Mouse (Mus musculus) bone marrow, adult 2 months (tissue): Measurements from ENCODE around the gene Adgrb3.

Experiments
- CTCF ChIP-seq: fragments of 200-500 bp; IDR thresholded peaks from 2 replicates; pipeline ENCODE4 v1.5.1; 2011; ENCODE audit warnings: low read length, control low read depth; ENCODE audit not compliant: control insufficient read depth, insufficient read depth
- POLR2A ChIP-seq: fragments of 200-500 bp; IDR thresholded peaks from 2 replicates; pipeline ENCODE4 v1.6.1; 2011; ENCODE audit warnings: low read depth, mild to moderate bottlenecking, control low read depth, low read length, borderline replicate concordance; ENCODE audit not compliant: control insufficient read depth

GRCm38 (mm10) chr1:25344876-25345275 is 484.6 kb downstream of the Adgrb3 start:
- TF ChIP-seq CTCF (no peak), POLR2A (no peak)
